Mouse (Mus musculus) hindbrain, embryonic 16.5 days (tissue): ENCODE data around the gene Etnppl. TPM values are rescaled to one million over a fixed set of nuclear protein-coding genes. Genes with fewer than 3 reads are reported as not detected.

Experiments used
- ATAC-seq: fragments of 200-750 bp; cut with Nextera tagmentation; 2 replicates; pipeline ENCODE4 v1.8.0; 2017; ENCODE audit warnings: moderate TSS enrichment, moderate library complexity
- H3K27ac ChIP-seq: fragments of 300-500 bp; sonication (generic); 2 replicates; pipeline ENCODE4 v1.5.1; 2014; ENCODE audit warnings: low read depth, mild to moderate bottlenecking, control low read depth, low read length, moderate library complexity
- H3K27me3 ChIP-seq: fragments of 300-500 bp; sonication (generic); replicated peaks from 2 replicates; pipeline ENCODE4 v1.6.1; 2014; ENCODE audit warnings: low read length; ENCODE audit not compliant: control insufficient read depth, insufficient read depth
- H3K36me3 ChIP-seq: fragments of 300-500 bp; sonication (generic); 2 replicates; pipeline ENCODE4 v1.6.1; 2014; ENCODE audit warnings: mild to moderate bottlenecking, low read length, moderate library complexity, mixed read lengths; ENCODE audit not compliant: control insufficient read depth, insufficient read depth
- H3K4me1 ChIP-seq: fragments of 300-500 bp; sonication (generic); 2 replicates; pipeline ENCODE4 v1.6.1; 2014; ENCODE audit warnings: low read depth, low read length; ENCODE audit not compliant: control insufficient read depth, insufficient read depth
- H3K4me2 ChIP-seq: fragments of 300-500 bp; sonication (generic); 2 replicates; pipeline ENCODE4 v1.6.1; 2014; ENCODE audit warnings: mild to moderate bottlenecking, low read length, control low read depth, moderate library complexity
- H3K4me3 ChIP-seq: fragments of 300-500 bp; sonication (generic); 2 replicates; pipeline ENCODE4 v1.5.1; 2014; ENCODE audit warnings: mild to moderate bottlenecking, low read length, control low read depth, moderate library complexity
- H3K9ac ChIP-seq: fragments of 300-500 bp; sonication (generic); 2 replicates; pipeline ENCODE4 v1.6.1; 2014; ENCODE audit warnings: low read depth, mild to moderate bottlenecking, control low read depth, low read length, moderate library complexity
- H3K9me3 ChIP-seq: fragments of 300-500 bp; sonication (generic); 2 replicates; pipeline ENCODE4 v1.6.1; 2014; ENCODE audit warnings: mild to moderate bottlenecking, low read length, moderate library complexity; ENCODE audit not compliant: control insufficient read depth
- WGBS: fragments of 180-500 bp; shearing (Covaris S2); extraction: QIAGEN DNeasy Blood & Tissue Kit; methylation state at CpG from one replicate; pipeline ENCODE4 v1.1.7; 2014; 5-methylcytosine and 5-hydroxymethylcytosine counted together
- polyA plus RNA-seq: library from polyadenylated mRNA; unstranded; fragments of >200 nt; fragmentation: Nextera tagmentation; extraction: Ambion mirVana; gene quantifications from 2 replicates; pipeline ENCODE4 v1.2.1, GENCODE M21; 2015

Gene Etnppl
- polyA plus RNA-seq, 1 experiment from 2014 or later, result not detected

DNA sequence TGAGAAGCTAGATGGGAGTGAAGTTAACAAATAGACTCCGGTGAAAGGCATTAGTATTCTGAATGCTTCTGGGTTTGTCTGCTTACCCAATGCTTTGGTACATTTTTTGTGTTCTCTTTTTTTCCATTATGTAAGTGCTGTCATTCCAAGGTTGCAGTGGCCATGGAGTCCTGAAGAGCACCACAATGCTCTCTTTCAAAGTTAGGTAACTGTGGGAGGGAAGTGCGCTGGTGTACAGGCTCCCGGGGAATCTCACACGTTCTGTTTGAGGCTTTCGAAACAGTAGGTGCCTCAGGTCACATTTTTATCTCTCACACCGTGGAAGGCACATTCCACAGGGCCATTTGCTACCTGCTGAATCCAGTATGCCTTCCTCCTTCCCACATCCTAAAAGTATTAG is 32.3 kb downstream of the Etnppl start:
- no peak overlapping the region for H3K27ac ChIP-seq
- no peak for ATAC-seq
- H3K4me3 ChIP-seq, result no peak overlapping the region
- no peaks in the 10 kb centered on the region for H3K9me3 ChIP-seq
- no peak overlapping the region for H3K4me2 ChIP-seq
- no peaks in the 10 kb centered on the region for H3K27me3 ChIP-seq
- no peak overlapping the region for H3K9ac ChIP-seq
- WGBS, result 52% methylated on average over 6 of the region's 6 CpGs
- no peaks in the 10 kb centered on the region for H3K36me3 ChIP-seq
- H3K4me1 ChIP-seq, result no peaks in the 10 kb centered on the region

DNA sequence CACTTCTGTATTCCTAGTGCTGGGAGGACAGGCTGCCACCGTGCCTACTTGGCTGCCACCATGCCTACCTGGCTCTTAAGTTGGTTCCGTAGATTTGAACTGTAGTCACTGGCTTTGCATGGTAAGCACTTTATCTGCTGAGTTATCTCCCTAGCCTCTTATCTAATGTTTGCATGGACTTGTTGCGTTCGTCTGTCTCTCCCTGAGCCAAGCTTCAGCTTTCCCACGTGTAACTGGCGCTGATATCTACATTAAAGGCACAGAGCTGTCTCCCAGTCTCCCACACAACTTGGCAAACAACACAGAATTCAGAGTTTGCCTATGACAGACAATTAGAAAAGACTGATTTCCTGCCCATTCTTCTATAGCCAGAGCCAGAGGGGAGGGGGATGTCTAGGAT is 43.4 kb downstream of the Etnppl start:
- no peaks in the 10 kb centered on the region for H3K27me3 ChIP-seq
- no peaks in the 10 kb centered on the region for H3K4me1 ChIP-seq
- no peaks in the 10 kb centered on the region for H3K36me3 ChIP-seq
- H3K4me2 ChIP-seq, result no peak overlapping the region
- 77% methylated on average over 6 of the region's 6 CpGs for WGBS
- H3K27ac ChIP-seq, result no peak overlapping the region
- ATAC-seq, result no peak
- no peak overlapping the region for H3K9ac ChIP-seq
- H3K4me3 ChIP-seq, result no peak overlapping the region
- no peaks in the 10 kb centered on the region for H3K9me3 ChIP-seq

DNA sequence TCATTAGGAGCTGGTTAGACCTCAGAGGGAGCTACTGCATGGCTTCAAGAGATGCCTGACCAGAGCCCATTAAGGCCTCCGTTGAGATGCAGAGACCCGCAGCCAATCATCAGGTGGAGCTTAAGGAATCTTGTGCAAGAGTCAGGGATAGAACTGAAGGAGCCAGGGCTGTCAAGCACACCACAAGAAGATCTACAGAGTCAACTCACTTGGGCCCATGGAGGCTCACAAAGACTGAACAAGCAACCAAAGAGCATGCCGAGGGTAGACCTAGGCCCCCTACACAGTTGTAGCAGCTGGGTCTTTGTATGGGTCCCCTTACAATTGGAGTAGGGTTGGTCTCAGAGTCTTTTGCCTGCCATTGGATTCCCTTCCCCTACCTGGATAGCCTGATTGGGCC is 45.2 kb downstream of the Etnppl start:
- Histone ChIP-seq H3K4me3 (no peak overlapping the region), H3K27me3 (no peaks in the 10 kb centered on the region), H3K36me3 (no peaks in the 10 kb centered on the region), H3K9me3 (no peaks in the 10 kb centered on the region), H3K4me1 (no peaks in the 10 kb centered on the region), H3K4me2 (no peak overlapping the region), H3K27ac (no peak overlapping the region), H3K9ac (no peak overlapping the region)
- no peak for ATAC-seq
- WGBS, result 93% methylated on average over 3 of the region's 3 CpGs

DNA sequence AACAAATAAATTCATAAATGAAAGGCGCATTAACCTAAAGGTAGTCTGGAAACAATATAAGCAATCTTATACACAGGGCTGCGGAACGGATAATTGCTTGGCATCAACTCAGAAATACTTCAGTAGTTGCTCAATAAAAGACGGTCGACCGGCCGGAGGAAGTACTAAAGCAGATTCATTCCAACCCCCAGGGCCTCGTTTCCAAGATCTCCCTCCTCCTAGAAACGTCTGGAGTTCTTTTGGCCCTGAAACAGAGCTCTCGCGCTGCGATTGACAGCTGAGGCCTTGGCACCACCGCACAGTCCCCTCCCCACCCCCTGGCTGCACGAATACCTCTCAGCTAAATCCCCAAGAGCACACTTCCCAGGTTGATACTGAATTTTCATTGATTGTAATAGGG is 54.0 kb downstream of the Etnppl start:
- Histone ChIP-seq H3K27me3 (no peaks in the 10 kb centered on the region), H3K4me2 (no peak overlapping the region), H3K36me3 (no peaks in the 10 kb centered on the region), H3K4me3 (no peak overlapping the region), H3K4me1 (no peaks in the 10 kb centered on the region), H3K27ac (no peak overlapping the region), H3K9me3 (no peaks in the 10 kb centered on the region), H3K9ac (no peak overlapping the region)
- ATAC-seq, result no peak
- 49% methylated on average over 14 of the region's 14 CpGs for WGBS

DNA sequence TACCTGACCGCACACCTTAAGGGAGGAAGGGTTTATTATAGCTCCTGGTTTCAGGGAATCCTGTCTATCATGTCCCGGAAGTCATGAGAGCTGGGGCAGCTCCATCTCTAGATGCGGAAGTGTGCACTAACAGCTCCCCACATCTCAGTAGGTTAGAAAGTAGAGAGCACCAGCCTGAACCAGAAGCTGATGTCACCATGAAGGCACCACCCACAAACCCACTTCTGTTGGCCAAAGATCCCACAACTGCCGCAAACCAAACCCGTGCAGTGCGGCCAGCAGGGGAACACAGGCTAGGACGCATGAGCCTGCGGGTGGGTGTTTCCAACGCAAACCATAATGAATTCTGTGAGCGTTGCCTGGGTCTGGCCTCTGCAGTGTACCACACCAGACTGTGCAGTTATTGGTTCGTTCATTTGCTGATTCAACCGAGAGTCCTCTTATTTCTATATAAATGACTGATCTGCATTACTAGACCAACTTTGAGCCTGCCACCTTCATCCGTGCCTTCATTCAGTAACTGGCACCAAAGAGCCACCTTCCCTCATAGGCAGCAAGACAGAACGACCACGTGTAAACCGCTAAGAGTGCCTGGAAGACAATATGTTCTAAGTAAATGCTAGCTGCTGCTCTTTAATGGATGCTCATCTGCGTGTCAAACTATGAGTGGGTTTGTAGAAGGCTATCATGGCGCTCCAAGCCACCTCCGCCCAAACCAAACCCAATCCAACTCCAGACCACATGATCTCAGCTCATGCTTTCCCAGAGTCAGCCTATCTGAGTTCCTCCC is 60.6 kb downstream of the Etnppl start:
- 93% methylated on average over 19 of the region's 19 CpGs for WGBS
- no peak overlapping the region for H3K4me3 ChIP-seq
- no peak overlapping the region for H3K4me2 ChIP-seq
- no peak overlapping the region for H3K9ac ChIP-seq
- no peak for ATAC-seq
- H3K4me1 ChIP-seq, result no peaks in the 10 kb centered on the region
- H3K36me3 ChIP-seq, result no peaks in the 10 kb centered on the region
- no peaks in the 10 kb centered on the region for H3K27me3 ChIP-seq
- no peak overlapping the region for H3K27ac ChIP-seq
- H3K9me3 ChIP-seq, result no peaks in the 10 kb centered on the region

- Histone ChIP-seq H3K27ac (no peak overlapping the region), H3K4me1 (no peaks in the 10 kb centered on the region), H3K4me2 (no peak overlapping the region), H3K9me3 (no peaks in the 10 kb centered on the region), H3K9ac (no peak overlapping the region), H3K4me3 (no peak overlapping the region), H3K36me3 (no peaks in the 10 kb centered on the region), H3K27me3 (no peaks in the 10 kb centered on the region)
- ATAC-seq, result no peak
- 93% methylated on average over 2 of the region's 2 CpGs for WGBS
Observed at GRCm38 (mm10) chr3:130681226-130681625, 64.0 kb downstream of the Etnppl start.

DNA sequence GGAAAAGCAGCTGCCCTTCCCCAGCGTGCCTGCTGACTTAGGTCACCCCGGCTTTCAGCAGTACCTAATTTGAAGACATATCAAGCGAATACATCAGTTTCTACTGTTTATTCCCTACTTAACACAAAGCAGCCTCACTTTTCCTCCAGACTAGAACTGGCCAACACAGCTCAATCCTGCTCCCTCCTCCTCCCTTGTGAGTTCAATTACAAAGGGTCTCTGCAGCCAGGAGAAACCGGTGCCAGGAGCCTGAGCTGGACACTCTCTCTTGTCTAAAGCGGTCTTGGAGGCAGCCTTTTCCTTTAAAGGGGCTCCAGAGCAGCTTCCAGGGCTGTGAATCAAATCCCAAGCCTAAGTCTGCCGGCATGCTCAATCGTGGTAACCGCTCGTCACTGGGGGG is 64.9 kb downstream of the Etnppl start:
- Histone ChIP-seq H3K4me3 (no peak overlapping the region), H3K27ac (no peak overlapping the region), H3K9ac (no peak overlapping the region), H3K27me3 (no peaks in the 10 kb centered on the region), H3K4me1 (no peaks in the 10 kb centered on the region), H3K9me3 (no peaks in the 10 kb centered on the region), H3K4me2 (no peak overlapping the region), H3K36me3 (no peaks in the 10 kb centered on the region)
- ATAC-seq, result peak; percentile 52; the same call in 1 of the 2 replicates
- WGBS, result 85% methylated on average over 9 of the region's 9 CpGs

DNA sequence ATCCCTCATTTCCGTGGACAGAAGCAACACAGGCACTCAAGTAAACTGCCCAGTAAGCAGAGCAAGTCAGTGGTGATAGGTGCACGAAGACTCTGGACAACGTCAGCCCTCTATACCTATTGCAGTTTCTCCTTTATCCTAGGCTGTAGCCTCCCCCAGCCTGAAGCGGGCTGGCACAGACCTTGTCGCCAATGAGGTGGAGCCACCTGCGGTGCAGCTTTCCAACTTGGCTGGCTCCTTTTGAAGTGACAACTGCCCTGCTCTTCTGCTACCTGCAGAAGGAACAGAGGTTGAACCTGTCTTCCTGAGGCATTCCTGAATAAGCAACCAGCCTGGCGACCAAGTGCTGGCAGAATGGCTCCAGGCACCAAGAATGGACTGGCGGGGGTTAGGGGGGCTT is 66.6 kb downstream of the Etnppl start:
- Histone ChIP-seq H3K4me2 (no peak overlapping the region), H3K4me1 (no peaks in the 10 kb centered on the region), H3K27me3 (no peaks in the 10 kb centered on the region), H3K27ac (no peak overlapping the region), H3K9ac (no peak overlapping the region), H3K9me3 (no peaks in the 10 kb centered on the region), H3K4me3 (no peak overlapping the region), H3K36me3 (no peaks in the 10 kb centered on the region)
- WGBS, result 87% methylated on average over 8 of the region's 8 CpGs
- ATAC-seq, result no peak

- no peak overlapping the region for H3K27ac ChIP-seq
- no peak for ATAC-seq
- H3K9me3 ChIP-seq, result no peaks in the 10 kb centered on the region
- H3K36me3 ChIP-seq, result no peaks in the 10 kb centered on the region
- H3K4me2 ChIP-seq, result no peak overlapping the region
- H3K27me3 ChIP-seq, result no peaks in the 10 kb centered on the region
- H3K4me3 ChIP-seq, result no peak overlapping the region
- 77% methylated on average over 9 of the region's 9 CpGs for WGBS
- no peak overlapping the region for H3K9ac ChIP-seq
- H3K4me1 ChIP-seq, result no peaks in the 10 kb centered on the region
Observed at GRCm38 (mm10) chr3:130684276-130685013, 67.2 kb downstream of the Etnppl start.
